Mouse (Mus musculus) embryonic facial prominence, embryonic 14.5 days (tissue): ENCODE results near the gene Zdhhc3. TPM values are rescaled to one million over a fixed set of nuclear protein-coding genes. Genes with fewer than 3 reads are reported as not detected.
A peak's percentile ranks its signal among the peaks of the same experiment; 100 is the strongest.

Experiments used
- ATAC-seq: fragments of 200-750 bp; cut with Nextera tagmentation; 2 replicates; pipeline ENCODE4 v1.8.0; 2017; ENCODE audit warnings: low read depth, moderate number of reproducible peaks, moderate TSS enrichment
- DNase-seq: peaks from one replicate; pipeline ENCODE4 v3.0.0-alpha.2; 2015; ENCODE audit warnings: low spot score
- H3K27ac ChIP-seq: fragments of 300-500 bp; sonication (generic); replicated peaks from 2 replicates; pipeline ENCODE4 v1.5.1; 2014; ENCODE audit warnings: low read depth, mild to moderate bottlenecking, low read length, moderate library complexity
- H3K27me3 ChIP-seq: fragments of 300-500 bp; sonication (generic); replicated peaks from 2 replicates; pipeline ENCODE4 v1.6.1; 2014; ENCODE audit warnings: low read length; ENCODE audit not compliant: control insufficient read depth, insufficient read depth
- H3K36me3 ChIP-seq: fragments of 300-500 bp; sonication (generic); 2 replicates; pipeline ENCODE4 v1.6.1; 2014; ENCODE audit warnings: low read length, mixed read lengths; ENCODE audit not compliant: control insufficient read depth, insufficient read depth
- H3K4me1 ChIP-seq: fragments of 300-500 bp; sonication (generic); 2 replicates; pipeline ENCODE4 v1.6.1; 2014; ENCODE audit warnings: antibody characterized with exemption, low read length; ENCODE audit not compliant: control insufficient read depth, insufficient read depth
- H3K4me2 ChIP-seq: fragments of 300-500 bp; sonication (generic); 2 replicates; pipeline ENCODE4 v1.6.1; 2014; ENCODE audit warnings: low read depth, mild to moderate bottlenecking, low read length, moderate library complexity, mixed read lengths
- H3K4me3 ChIP-seq: fragments of 300-500 bp; sonication (generic); 2 replicates; pipeline ENCODE4 v1.5.1; 2014; ENCODE audit warnings: low read depth, mild to moderate bottlenecking, low read length
- H3K9ac ChIP-seq: fragments of 300-500 bp; sonication (generic); 2 replicates; pipeline ENCODE4 v1.6.1; 2014; ENCODE audit warnings: low read depth, mild to moderate bottlenecking, low read length, moderate library complexity, mixed read lengths
- H3K9me3 ChIP-seq: fragments of 300-500 bp; sonication (generic); 2 replicates; pipeline ENCODE4 v1.6.1; 2016; ENCODE audit warnings: low read length; ENCODE audit not compliant: control insufficient read depth
- WGBS: fragments of 180-500 bp; shearing (Covaris S2); extraction: QIAGEN DNeasy Blood & Tissue Kit; methylation state at CpG from one replicate; pipeline ENCODE4 v1.1.7; 2014; 5-methylcytosine and 5-hydroxymethylcytosine counted together
- polyA plus RNA-seq: library from polyadenylated mRNA; unstranded; fragments of >200 nt; fragmentation: Nextera tagmentation; extraction: Ambion mirVana; gene quantifications from 2 replicates; pipeline ENCODE4 v1.2.1, GENCODE M21; 2014

Gene Zdhhc3
- 51.2 and 57.4 TPM in 2 replicates for polyA plus RNA-seq

GRCm38 (mm10) chr9:123112805-123113521, at the start of gene Zdhhc3, which contains the start of gene Exosc7:
TSS of gene Zdhhc3 (minus strand) at chr9:123113205.
TSS of gene Exosc7 (plus strand) at chr9:123113215.
- Histone ChIP-seq H3K9me3 (no peaks in the 10 kb centered on the region), H3K4me3 (peak within 1 kb of the TSS; percentile 90), H3K27ac (peak within 1 kb of the TSS; percentile 92), H3K27me3 (no peaks in the 10 kb centered on the region), H3K4me1 (peaks cover 11% of the 10 kb centered on the region; the same call in 1 of the 2 replicates), H3K36me3 (peaks cover 13% of the 10 kb centered on the region; the same call in 1 of the 2 replicates), H3K9ac (peak within 1 kb of the TSS; percentile 94), H3K4me2 (peak within 1 kb of the TSS; percentile 72)
- DNase-seq (peak; percentile 93), ATAC-seq (peak; percentile 95)
- 0% methylated on average over 30 of the region's 79 CpGs for WGBS

GRCm38 (mm10) chr9:123161792-123162191, 48.8 kb upstream of the Zdhhc3 start:
- Histone ChIP-seq H3K9me3 (no peaks in the 10 kb centered on the region), H3K4me2 (no peak overlapping the region), H3K27ac (no peak overlapping the region), H3K4me1 (peaks cover 7% of the 10 kb centered on the region; the same call in 1 of the 2 replicates), H3K9ac (no peak overlapping the region), H3K36me3 (no peaks in the 10 kb centered on the region), H3K27me3 (no peaks in the 10 kb centered on the region), H3K4me3 (no peak overlapping the region)
- DNase-seq (no peak), ATAC-seq (no peak)
- 55% methylated on average over 2 of the region's 2 CpGs for WGBS

- H3K9ac ChIP-seq = no peak overlapping the region
- H3K36me3 ChIP-seq = no peaks in the 10 kb centered on the region
- no peak overlapping the region for H3K27ac ChIP-seq
- H3K4me2 ChIP-seq = no peak overlapping the region
- peak; percentile 45; the same call in 1 of the 2 replicates for ATAC-seq
- peaks cover 7% of the 10 kb centered on the region; the same call in 1 of the 2 replicates for H3K4me1 ChIP-seq
- WGBS = 63% methylated on average over 7 of the region's 7 CpGs
- no peaks in the 10 kb centered on the region for H3K9me3 ChIP-seq
- H3K27me3 ChIP-seq = no peaks in the 10 kb centered on the region
- H3K4me3 ChIP-seq = no peak overlapping the region
- peak; percentile 73 for DNase-seq
These were observed 46.3 kb upstream of the Zdhhc3 start for GRCm38 (mm10) chr9:123159330-123159729.

DNA sequence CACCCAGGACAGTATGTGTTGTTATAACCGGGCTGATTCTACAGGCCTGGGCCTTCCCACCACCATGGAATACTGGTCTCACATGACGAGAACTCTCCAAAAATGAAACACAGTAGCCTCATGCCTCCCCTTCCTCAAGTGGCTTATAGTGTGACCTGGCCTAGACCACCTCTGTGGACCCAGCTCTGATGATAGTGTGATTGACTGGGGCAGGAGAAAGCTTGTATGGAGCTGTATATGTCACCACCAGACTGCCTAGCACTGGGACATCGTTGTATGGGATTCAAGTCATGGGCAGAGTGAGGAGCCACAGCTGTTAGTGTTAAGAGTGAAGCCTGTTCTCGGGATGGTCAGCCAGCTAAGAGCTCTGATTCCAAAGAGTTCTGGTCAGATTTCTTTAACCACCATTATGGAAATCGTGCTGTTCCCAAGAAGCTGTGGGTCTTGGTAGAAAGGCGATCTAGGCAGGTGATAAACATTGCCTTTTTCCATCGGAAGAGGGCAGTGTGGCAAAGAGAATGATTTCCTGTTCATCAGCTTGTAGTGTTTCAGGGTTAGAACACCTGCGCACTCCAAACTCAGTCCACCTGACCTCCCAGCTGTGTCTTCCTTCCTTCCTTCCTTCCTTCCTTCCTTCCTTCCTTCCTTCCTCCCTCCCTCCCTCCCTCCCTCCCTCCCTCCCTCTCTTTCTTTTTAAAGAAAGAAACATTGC, 45.3 kb upstream of the Zdhhc3 start:
- peak; percentile 32 for DNase-seq
- Histone ChIP-seq H3K9ac (no peak overlapping the region), H3K4me1 (peaks cover 7% of the 10 kb centered on the region; the same call in 1 of the 2 replicates), H3K36me3 (no peaks in the 10 kb centered on the region), H3K27me3 (no peaks in the 10 kb centered on the region), H3K27ac (no peak overlapping the region), H3K9me3 (no peaks in the 10 kb centered on the region), H3K4me3 (no peak overlapping the region), H3K4me2 (no peak overlapping the region)
- ATAC-seq = no peak
- 58% methylated on average over 8 of the region's 8 CpGs for WGBS

DNA sequence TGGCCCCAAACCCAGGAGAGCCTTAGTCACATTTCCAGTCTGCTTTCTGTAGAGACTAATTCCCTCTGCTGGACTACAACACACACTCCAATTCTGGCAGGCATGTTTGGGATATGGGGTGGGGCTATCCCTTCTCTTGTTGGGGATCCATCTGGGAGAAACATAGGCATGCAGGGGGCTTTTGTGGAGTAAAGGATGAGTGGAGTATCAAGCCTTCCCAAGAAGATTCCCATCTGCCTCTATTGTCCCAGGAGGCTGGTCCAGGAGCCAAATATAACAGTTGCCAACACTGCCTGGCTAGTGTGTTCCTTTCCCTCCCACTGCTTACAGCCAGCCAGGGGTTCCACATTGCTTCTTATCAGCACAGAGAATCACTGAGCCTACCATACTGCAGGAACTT, 44.7 kb upstream of the Zdhhc3 start:
- H3K9me3 ChIP-seq = no peaks in the 10 kb centered on the region
- no peak overlapping the region for H3K9ac ChIP-seq
- H3K4me3 ChIP-seq = no peak overlapping the region
- H3K4me2 ChIP-seq = no peak overlapping the region
- no peak overlapping the region for H3K27ac ChIP-seq
- no peaks in the 10 kb centered on the region for H3K27me3 ChIP-seq
- peaks cover 7% of the 10 kb centered on the region; the same call in 1 of the 2 replicates for H3K4me1 ChIP-seq
- ATAC-seq (no peak), DNase-seq (no peak)
- no peaks in the 10 kb centered on the region for H3K36me3 ChIP-seq

DNA sequence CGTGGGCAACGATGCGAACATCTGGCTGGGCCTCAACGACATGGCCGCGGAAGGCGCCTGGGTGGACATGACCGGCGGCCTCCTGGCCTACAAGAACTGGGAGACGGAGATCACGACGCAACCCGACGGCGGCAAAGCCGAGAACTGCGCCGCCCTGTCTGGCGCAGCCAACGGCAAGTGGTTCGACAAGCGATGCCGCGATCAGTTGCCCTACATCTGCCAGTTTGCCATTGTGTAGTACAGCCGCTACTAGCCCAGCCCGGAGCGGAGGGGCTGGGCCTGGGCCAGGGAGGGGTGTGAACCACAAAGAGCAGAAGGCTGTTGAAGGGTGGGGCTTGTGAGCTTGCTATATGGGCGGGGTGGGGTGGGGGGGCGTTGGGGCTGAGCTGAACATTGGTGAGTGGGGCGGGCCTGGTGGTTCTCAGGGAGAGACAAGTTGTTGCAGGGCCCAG, 43.9 kb upstream of the Zdhhc3 start:
- Histone ChIP-seq H3K36me3 (no peaks in the 10 kb centered on the region), H3K9ac (peak overlapping the region; percentile 41; the same call in 1 of the 2 replicates), H3K4me3 (peak overlapping the region; percentile 19), H3K4me1 (peaks cover 7% of the 10 kb centered on the region; the same call in 1 of the 2 replicates), H3K4me2 (peak overlapping the region; percentile 50), H3K27ac (no peak overlapping the region), H3K27me3 (no peaks in the 10 kb centered on the region), H3K9me3 (no peaks in the 10 kb centered on the region)
- 43% methylated on average over 30 of the region's 30 CpGs for WGBS
- peak; percentile 71 for DNase-seq
- peak; percentile 64 for ATAC-seq

DNA sequence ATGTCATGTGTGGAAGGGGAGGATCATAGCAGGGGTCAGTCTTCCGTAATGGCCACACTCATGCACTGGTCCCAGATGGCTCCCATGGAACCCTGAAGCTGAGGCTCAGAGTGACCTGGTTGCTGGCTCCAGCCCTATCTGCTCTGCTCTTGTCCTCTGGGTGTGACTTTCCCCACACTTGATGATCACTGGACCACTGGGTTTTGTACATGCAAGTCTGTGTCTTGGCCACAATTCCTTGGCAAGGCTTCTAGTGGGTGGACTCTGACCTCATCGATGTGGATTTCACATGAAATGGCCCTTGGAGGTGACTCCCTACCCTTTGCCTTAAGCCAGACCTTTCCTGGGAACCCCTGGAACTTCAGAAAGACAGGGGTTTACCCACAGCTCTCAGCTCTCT, 40.1 kb upstream of the Zdhhc3 start:
- ATAC-seq (no peak), DNase-seq (no peak)
- H3K4me2 ChIP-seq = no peak overlapping the region
- H3K9ac ChIP-seq = no peak overlapping the region
- H3K27me3 ChIP-seq = no peaks in the 10 kb centered on the region
- no peaks in the 10 kb centered on the region for H3K9me3 ChIP-seq
- H3K4me1 ChIP-seq = no peaks in the 10 kb centered on the region; the same call in 1 of the 2 replicates
- H3K4me3 ChIP-seq = no peak overlapping the region
- H3K27ac ChIP-seq = no peak overlapping the region
- no peaks in the 10 kb centered on the region for H3K36me3 ChIP-seq
- 89% methylated on average over 2 of the region's 2 CpGs for WGBS

DNA sequence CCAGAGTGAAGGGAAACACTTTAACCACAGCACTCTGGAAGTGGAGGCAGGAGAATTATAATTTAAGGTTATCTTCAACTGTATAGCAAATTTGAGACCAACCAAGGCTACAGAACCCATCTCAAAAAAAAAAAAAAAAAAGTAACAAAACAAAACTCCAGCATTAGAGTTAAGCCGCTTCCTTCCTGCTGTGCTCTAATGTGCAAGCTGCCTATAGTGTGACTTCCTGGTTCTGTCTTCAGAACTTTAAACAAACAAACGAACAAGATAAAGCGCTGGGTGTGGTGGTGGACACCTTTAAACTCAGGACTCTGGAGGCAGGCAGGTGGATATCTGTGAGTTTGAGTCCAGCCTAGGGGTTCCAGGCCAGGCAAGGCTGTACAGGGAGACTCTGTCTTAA, 39.0 kb upstream of the Zdhhc3 start:
- Histone ChIP-seq H3K4me1 (no peaks in the 10 kb centered on the region; the same call in 1 of the 2 replicates), H3K9me3 (no peaks in the 10 kb centered on the region), H3K4me2 (no peak overlapping the region), H3K4me3 (no peak overlapping the region), H3K27me3 (no peaks in the 10 kb centered on the region), H3K36me3 (no peaks in the 10 kb centered on the region), H3K9ac (no peak overlapping the region), H3K27ac (no peak overlapping the region)
- 83% methylated on average over 3 of the region's 3 CpGs for WGBS
- ATAC-seq (no peak), DNase-seq (no peak)
